Mouse (Mus musculus) mesoderm, embryonic 11.5 days (tissue): ENCODE data around the gene Tmem190.
"Not testable (repeated sequence)": the region's sequence is repeated elsewhere in the genome, so short reads cannot be mapped to it uniquely, and the experiment has no call there.

ENCODE experiments used
- DNase-seq: peaks from one replicate; pipeline ENCODE4 v3.0.0-alpha.2; 2012; ENCODE audit warnings: low read depth, low spot score

Tmem190 gene

DNA sequence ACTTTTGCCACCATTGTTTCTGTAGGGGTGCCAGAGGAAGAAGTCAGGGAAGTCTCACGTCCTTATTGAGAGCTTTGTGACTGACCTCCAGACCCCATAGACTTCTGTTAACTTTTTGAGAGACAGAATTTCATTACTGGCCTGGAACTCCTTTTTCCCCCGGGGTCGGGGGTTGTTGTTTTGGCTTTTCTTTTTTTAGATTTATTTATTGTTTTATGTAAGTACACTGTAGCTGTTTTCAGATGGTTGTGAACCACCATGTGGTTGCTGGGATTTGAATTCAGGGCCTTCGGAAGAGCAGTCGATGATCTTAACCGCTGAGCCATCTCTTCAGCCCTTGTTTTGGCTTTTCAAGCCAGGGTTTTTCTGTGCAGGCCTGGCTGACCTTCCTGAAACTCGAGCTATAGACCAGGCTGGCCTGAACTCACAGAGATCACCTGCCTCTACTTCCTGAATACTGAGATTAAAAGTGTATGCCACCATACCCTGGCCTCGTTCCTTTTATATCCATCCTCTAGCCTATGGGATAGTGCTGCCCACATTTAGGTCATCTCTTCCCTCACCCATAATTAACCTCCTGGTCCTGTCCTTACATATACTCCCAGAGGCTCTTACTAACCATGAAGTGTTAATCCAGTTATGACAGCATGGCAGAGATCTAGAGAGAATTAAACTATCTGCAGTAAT lies 30.5 kb downstream of the Tmem190 start:
- DNase-seq, result no peak

DNA sequence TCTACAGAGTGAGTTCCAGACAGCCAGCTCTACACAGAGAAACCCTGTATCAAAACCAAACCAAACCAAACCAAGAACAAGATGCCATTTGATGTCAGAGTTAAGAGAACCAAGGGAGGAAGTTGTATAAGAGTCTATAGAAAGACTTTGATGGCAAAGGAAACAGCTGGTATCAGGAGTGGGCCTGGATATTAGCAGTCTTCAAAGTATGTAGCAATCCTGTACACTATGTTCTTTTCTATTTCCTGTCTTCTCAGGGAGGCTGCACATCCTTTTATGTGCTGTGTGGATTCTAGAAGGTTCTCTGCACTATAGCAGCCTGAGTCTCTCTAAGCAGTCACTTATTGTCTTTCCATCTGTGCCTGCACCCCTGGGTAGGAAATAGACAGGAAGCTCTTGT lies 33.8 kb downstream of the Tmem190 start:
- DNase-seq, result no peak

GRCm38 (mm10) chr7:4820925-4821324 lies 38.2 kb downstream of the Tmem190 start:
- not testable (repeated sequence) for DNase-seq

GRCm38 (mm10) chr7:4821690-4822089 lies 39.0 kb downstream of the Tmem190 start:
- DNase-seq, result no peak

GRCm38 (mm10) chr7:4822162-4822907 lies 39.6 kb downstream of the Tmem190 start:
- DNase-seq, result no peak

- no peak for DNase-seq
These were observed 42.6 kb downstream of the Tmem190 start for GRCm38 (mm10) chr7:4825365-4825764.

- DNase-seq, result no peak
These were observed 47.7 kb downstream of the Tmem190 start for GRCm38 (mm10) chr7:4830476-4830875.
